Mouse (Mus musculus) lung, embryonic 15.5 days (tissue): ENCODE measurements around the gene Pdx1. TPM values are rescaled to one million over a fixed set of nuclear protein-coding genes. Genes with fewer than 3 reads are reported as not detected.
A peak's percentile ranks its signal among the peaks of the same experiment; 100 is the strongest.

Experiments
- ATAC-seq: fragments of 200-750 bp; cut with Nextera tagmentation; 2 replicates; pipeline ENCODE4 v1.8.0; 2017; ENCODE audit warnings: moderate number of reproducible peaks, borderline replicate concordance; ENCODE audit not compliant: low FRiP score, low TSS enrichment; ENCODE audit errors: extremely low read depth
- H3K27ac ChIP-seq: fragments of 300-500 bp; sonication (generic); 2 replicates; pipeline ENCODE4 v1.5.1; 2015; ENCODE audit warnings: moderate library complexity, mild to moderate bottlenecking, inconsistent platforms
- H3K27me3 ChIP-seq: fragments of 300-500 bp; sonication (generic); 2 replicates; pipeline ENCODE4 v1.6.1; 2015; ENCODE audit warnings: inconsistent platforms
- H3K36me3 ChIP-seq: fragments of 300-500 bp; sonication (generic); 2 replicates; pipeline ENCODE4 v1.6.1; 2015; ENCODE audit warnings: inconsistent platforms
- H3K4me1 ChIP-seq: fragments of 300-500 bp; sonication (generic); 2 replicates; pipeline ENCODE4 v1.6.1; 2015; ENCODE audit warnings: inconsistent platforms
- H3K4me2 ChIP-seq: fragments of 300-500 bp; sonication (generic); 2 replicates; pipeline ENCODE4 v1.6.1; 2015; ENCODE audit warnings: inconsistent platforms, mild to moderate bottlenecking, moderate library complexity
- H3K4me3 ChIP-seq: fragments of 300-500 bp; sonication (generic); 2 replicates; pipeline ENCODE4 v1.5.1; 2015; ENCODE audit warnings: mild to moderate bottlenecking, inconsistent platforms
- H3K9ac ChIP-seq: fragments of 300-500 bp; sonication (generic); 2 replicates; pipeline ENCODE4 v1.6.1; 2015; ENCODE audit warnings: inconsistent platforms
- H3K9me3 ChIP-seq: fragments of 300-500 bp; sonication (generic); 2 replicates; pipeline ENCODE4 v1.6.1; 2016; ENCODE audit warnings: inconsistent platforms
- WGBS: fragments of 180-500 bp; shearing (Covaris S2); methylation state at CpG from one replicate; pipeline ENCODE4 v1.1.7; 2015; 5-methylcytosine and 5-hydroxymethylcytosine counted together
- polyA plus RNA-seq: library from polyadenylated mRNA; unstranded; fragments of >200 nt; fragmentation: Nextera tagmentation; extraction: Ambion mirVana; gene quantifications from 2 replicates; pipeline ENCODE4 v1.2.1, GENCODE M21; 2015

Pdx1 gene
- polyA plus RNA-seq = not detected in 2 replicates

GRCm38 (mm10) chr5:147269926-147270672 is at the start of gene Pdx1:
Pdx1 (plus strand) TSS chr5:147269959.
- Histone ChIP-seq H3K9me3 (no peaks in the 10 kb centered on the region; the same call in 1 of the 2 replicates), H3K27ac (no peak within 1 kb of the TSS), H3K36me3 (no peaks in the 10 kb centered on the region), H3K4me2 (peak within 1 kb of the TSS; percentile 33), H3K9ac (no peak within 1 kb of the TSS), H3K4me1 (0 out of 2 replicates have a peak, but pooled peaks cover 9% of the 10 kb centered on the region), H3K27me3 (peaks cover 99% of the 10 kb centered on the region), H3K4me3 (peak within 1 kb of the TSS; percentile 17)
- under 1% methylated on average over 38 of the region's 44 CpGs for WGBS
- 0 out of 2 replicates have a peak, but pooled peaks have one; percentile 64 for ATAC-seq

GRCm38 (mm10) chr5:147227354-147228112 is 42.2 kb upstream of the Pdx1 start:
- H3K4me1 ChIP-seq = no peaks in the 10 kb centered on the region; the same call in 1 of the 2 replicates
- peaks cover 48% of the 10 kb centered on the region for H3K27me3 ChIP-seq
- no peaks in the 10 kb centered on the region for H3K9me3 ChIP-seq
- ATAC-seq = no peak
- WGBS = 14% methylated on average over 25 of the region's 25 CpGs
- H3K4me3 ChIP-seq = no peak overlapping the region
- H3K27ac ChIP-seq = no peak overlapping the region
- no peak overlapping the region for H3K9ac ChIP-seq
- no peak overlapping the region for H3K4me2 ChIP-seq
- H3K36me3 ChIP-seq = no peaks in the 10 kb centered on the region

DNA sequence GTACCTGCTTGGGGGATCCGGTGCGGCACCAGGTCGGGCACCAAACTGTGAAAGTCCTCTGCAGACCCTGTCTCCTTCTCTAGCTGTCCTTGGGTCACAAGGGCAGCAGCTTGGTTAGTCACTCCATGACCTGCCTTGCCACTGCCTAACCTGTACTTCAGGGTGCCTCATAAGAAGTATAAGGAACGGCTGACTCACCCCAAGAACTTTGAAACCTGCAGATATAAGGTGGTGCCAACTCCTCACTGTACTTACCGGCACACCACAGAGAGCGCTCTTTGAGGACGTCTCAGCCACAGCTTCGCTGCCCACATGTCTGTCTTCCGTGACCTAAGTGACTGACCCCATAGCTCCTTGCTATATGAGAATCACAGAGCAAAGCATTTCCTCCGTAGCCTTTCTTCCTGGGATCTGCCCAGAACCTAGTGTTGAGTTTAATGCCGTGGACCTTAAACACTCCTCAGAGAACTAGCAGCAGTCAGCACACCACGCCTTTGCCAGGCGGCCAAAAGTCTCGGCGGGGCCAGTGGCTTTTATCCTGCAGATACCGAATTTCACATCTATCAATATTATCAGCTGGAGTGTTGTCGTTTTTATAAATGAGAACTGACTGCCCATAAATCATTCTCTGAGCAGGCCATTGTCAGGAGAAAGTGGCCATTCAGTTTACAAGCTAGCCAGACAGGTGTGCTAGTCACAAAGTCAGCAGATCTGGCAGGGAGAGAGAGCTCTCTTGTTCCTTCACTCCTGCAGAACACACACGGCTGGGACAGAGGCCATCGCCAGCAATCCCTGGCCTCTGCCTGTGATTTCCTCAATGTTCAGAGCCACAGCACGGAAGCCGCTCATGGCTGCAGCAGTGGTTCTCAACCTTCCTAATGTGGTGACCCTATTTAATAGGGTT is 34.1 kb upstream of the Pdx1 start:
- Histone ChIP-seq H3K4me3 (no peak overlapping the region), H3K27ac (no peak overlapping the region), H3K27me3 (0 out of 2 replicates have a peak, but pooled peaks cover 8% of the 10 kb centered on the region), H3K36me3 (no peaks in the 10 kb centered on the region), H3K4me1 (no peaks in the 10 kb centered on the region), H3K9ac (no peak overlapping the region), H3K4me2 (no peak overlapping the region), H3K9me3 (no peaks in the 10 kb centered on the region)
- WGBS = 40% methylated on average over 21 of the region's 21 CpGs
- ATAC-seq = no peak

- Histone ChIP-seq H3K9me3 (no peaks in the 10 kb centered on the region), H3K9ac (no peak overlapping the region), H3K27ac (no peak overlapping the region), H3K4me3 (no peak overlapping the region), H3K36me3 (no peaks in the 10 kb centered on the region), H3K27me3 (no peaks in the 10 kb centered on the region), H3K4me1 (no peaks in the 10 kb centered on the region), H3K4me2 (no peak overlapping the region)
- WGBS = 83% methylated on average over 7 of the region's 7 CpGs
- ATAC-seq = no peak
Observed at GRCm38 (mm10) chr5:147243908-147244307, 25.9 kb upstream of the Pdx1 start.

DNA sequence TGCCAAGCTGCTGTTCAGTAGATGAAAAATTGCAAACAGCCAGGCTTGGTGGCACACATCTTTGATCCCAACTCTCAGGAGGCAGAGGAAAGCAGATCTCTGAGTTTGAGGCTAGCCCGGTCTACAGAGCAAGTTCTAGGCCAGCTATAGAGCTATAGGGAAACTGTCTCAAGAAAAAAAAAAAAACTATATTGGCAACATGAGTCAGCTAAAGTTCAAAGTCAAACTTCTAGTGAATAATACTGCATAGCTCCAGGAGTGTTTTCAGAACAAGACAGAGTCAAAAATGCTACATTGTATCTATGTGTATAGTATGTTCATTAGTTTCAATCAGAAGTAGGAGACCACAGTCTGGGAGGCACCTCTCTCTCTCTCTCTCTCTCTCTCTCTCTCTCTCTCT is 9.6 kb upstream of the Pdx1 start:
- no peak overlapping the region for H3K27ac ChIP-seq
- no peaks in the 10 kb centered on the region for H3K36me3 ChIP-seq
- H3K9ac ChIP-seq = no peak overlapping the region
- ATAC-seq = no peak
- H3K4me1 ChIP-seq = no peaks in the 10 kb centered on the region
- WGBS = 96% methylated on average over 1 of the region's 1 CpGs
- no peak overlapping the region for H3K4me3 ChIP-seq
- H3K9me3 ChIP-seq = no peaks in the 10 kb centered on the region
- peaks cover 22% of the 10 kb centered on the region for H3K27me3 ChIP-seq
- H3K4me2 ChIP-seq = no peak overlapping the region

DNA sequence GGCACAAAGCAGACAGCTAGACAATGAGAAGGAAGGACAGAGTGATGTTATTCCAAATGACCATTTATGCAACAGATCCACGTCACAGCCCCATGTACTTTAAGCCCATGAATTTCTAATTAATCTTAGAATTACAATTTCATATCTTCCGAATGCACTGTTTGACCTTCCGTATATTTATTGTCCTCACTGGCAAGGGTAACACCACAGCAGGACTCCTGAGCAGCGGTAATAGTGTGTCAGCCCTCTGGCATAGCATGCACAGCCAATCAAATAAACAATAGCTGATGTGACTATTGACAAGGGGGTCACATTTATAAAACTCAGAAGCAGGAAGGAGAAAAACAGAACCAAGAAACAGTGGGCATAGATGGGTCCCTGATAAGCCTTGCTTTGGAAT is 9.0 kb upstream of the Pdx1 start:
- Histone ChIP-seq H3K27me3 (peaks cover 28% of the 10 kb centered on the region), H3K9ac (no peak overlapping the region), H3K36me3 (no peaks in the 10 kb centered on the region), H3K27ac (no peak overlapping the region), H3K4me1 (no peaks in the 10 kb centered on the region), H3K4me3 (no peak overlapping the region), H3K9me3 (no peaks in the 10 kb centered on the region), H3K4me2 (no peak overlapping the region)
- 66% methylated on average over 4 of the region's 4 CpGs for WGBS
- ATAC-seq = no peak

DNA sequence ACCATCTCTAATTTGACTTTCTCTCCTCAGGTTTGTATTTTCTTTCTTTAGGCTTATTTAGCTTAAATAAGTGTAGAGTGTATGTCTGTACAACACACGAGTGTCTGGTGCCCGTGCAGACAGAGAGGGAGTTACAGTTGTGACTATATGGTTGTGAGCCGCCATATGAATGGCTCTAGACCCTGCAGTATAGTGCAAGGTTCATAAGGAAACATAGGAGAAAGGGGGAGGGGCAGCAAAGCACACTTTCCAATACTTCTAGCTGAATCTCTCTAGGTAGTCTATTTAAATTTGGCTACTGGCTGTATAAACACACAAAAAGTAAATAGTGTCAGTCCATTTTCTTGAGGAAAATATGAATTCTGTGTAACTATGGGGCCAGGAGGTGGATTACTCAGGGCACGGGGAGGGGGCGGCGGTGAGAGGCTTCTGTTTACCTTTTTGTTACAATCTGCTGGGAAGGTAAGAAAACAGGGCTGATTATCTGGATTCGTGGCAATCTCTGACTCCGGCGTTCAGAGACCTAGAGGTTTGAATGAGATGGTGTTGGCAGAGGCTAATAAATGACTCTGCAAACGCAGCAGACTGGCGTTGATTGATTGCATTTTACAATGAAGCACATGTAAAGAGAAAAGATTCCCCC is 7.7 kb upstream of the Pdx1 start:
- Histone ChIP-seq H3K4me2 (no peak overlapping the region), H3K27ac (no peak overlapping the region), H3K9me3 (no peaks in the 10 kb centered on the region), H3K27me3 (peaks cover 41% of the 10 kb centered on the region), H3K4me1 (no peaks in the 10 kb centered on the region), H3K4me3 (no peak overlapping the region), H3K36me3 (no peaks in the 10 kb centered on the region), H3K9ac (no peak overlapping the region)
- 23% methylated on average over 11 of the region's 11 CpGs for WGBS
- ATAC-seq = no peak

- H3K4me1 ChIP-seq = no peaks in the 10 kb centered on the region
- WGBS = 16% methylated on average over 4 of the region's 4 CpGs
- H3K27ac ChIP-seq = no peak overlapping the region
- peaks cover 60% of the 10 kb centered on the region for H3K27me3 ChIP-seq
- no peak overlapping the region for H3K9ac ChIP-seq
- H3K9me3 ChIP-seq = no peaks in the 10 kb centered on the region
- H3K4me2 ChIP-seq = no peak overlapping the region
- no peak overlapping the region for H3K4me3 ChIP-seq
- ATAC-seq = no peak
- no peaks in the 10 kb centered on the region for H3K36me3 ChIP-seq
Observed at GRCm38 (mm10) chr5:147263945-147264344, 5.8 kb upstream of the Pdx1 start.

DNA sequence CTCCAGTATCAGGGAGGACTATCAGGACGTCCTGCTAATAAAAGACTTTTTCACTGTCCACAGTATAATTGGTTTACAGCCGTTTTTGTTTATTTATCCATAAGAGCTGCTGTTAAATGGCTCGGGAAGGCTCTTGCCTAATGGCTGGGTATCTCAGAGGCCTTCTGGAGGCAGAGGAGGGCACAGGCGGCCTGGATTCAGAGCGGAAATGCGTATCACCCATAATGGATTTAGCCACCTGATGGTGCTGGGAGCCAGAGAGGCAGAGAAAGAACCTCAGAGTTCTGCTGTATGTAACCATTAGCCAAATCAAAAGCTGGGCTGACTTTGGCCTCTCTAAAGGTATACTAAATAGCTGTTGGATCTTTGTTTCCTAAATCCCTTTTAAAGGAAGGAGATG is 2.3 kb upstream of the Pdx1 start:
- Histone ChIP-seq H3K27ac (no peak overlapping the region), H3K27me3 (peaks cover 85% of the 10 kb centered on the region), H3K36me3 (no peaks in the 10 kb centered on the region), H3K4me3 (no peak overlapping the region), H3K9me3 (no peaks in the 10 kb centered on the region; the same call in 1 of the 2 replicates), H3K9ac (no peak overlapping the region), H3K4me2 (no peak overlapping the region), H3K4me1 (0 out of 2 replicates have a peak, but pooled peaks cover 9% of the 10 kb centered on the region)
- WGBS = 5% methylated on average over 6 of the region's 6 CpGs
- ATAC-seq = no peak

DNA sequence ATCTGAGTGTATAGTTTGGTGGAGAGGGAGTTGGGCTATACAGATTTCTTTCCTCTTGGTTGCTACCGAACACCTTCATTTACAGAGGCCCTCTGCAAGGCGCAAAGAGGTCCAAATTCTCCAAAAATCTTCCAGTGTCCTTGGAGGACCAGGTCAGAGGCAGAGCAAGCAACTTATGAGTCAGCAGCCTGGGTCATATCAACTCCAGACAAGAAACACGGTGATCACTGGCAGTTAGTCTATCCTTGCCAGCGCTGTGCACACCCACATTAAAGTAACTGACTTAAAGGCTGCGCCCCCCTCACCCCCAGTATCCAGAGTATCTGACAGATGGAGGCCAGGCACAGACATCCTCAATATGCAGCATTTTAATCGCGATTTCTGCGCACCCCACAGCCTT is 1.0 kb upstream of the Pdx1 start:
- no peak overlapping the region for H3K9ac ChIP-seq
- H3K27me3 ChIP-seq = peaks cover 94% of the 10 kb centered on the region
- no peaks in the 10 kb centered on the region; the same call in 1 of the 2 replicates for H3K9me3 ChIP-seq
- 6% methylated on average over 8 of the region's 8 CpGs for WGBS
- 0 out of 2 replicates have a peak, but pooled peaks cover 9% of the 10 kb centered on the region for H3K4me1 ChIP-seq
- H3K27ac ChIP-seq = no peak overlapping the region
- ATAC-seq = no peak
- no peak overlapping the region for H3K4me3 ChIP-seq
- no peaks in the 10 kb centered on the region for H3K36me3 ChIP-seq
- H3K4me2 ChIP-seq = no peak overlapping the region

DNA sequence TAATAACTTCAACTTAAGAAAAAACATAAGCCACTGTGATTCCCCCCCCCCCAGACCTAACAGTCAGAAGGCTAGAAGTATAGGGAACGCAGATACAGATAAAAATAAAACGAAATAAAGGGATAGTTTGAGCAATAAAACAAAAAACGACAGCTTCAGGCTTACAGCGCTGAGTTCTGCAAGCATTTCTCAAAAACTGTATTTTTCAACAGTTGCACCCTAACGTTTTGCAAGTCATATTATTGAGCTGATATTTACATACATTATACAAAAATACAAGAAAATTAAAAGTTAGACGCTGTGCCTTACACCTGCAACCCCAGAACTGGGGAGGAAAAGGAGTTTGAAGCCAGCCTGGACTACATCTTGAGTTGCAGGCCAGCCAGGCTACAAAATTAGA is 388 bp upstream of the Pdx1 start:
- no peak overlapping the region for H3K27ac ChIP-seq
- H3K4me2 ChIP-seq = no peak overlapping the region
- H3K4me1 ChIP-seq = 0 out of 2 replicates have a peak, but pooled peaks cover 9% of the 10 kb centered on the region
- H3K36me3 ChIP-seq = no peaks in the 10 kb centered on the region
- no peak overlapping the region for H3K4me3 ChIP-seq
- H3K9me3 ChIP-seq = no peaks in the 10 kb centered on the region; the same call in 1 of the 2 replicates
- peaks cover 97% of the 10 kb centered on the region for H3K27me3 ChIP-seq
- WGBS = 8% methylated on average over 6 of the region's 6 CpGs
- no peak overlapping the region for H3K9ac ChIP-seq
- no peak for ATAC-seq
